In genomic region chr8:84704356-84704755, GRCm38 (mm10) we compare ENCODE assay signal across 8 mouse cellular contexts. TPM values are rescaled to one million over a fixed set of nuclear protein-coding genes. Genes with fewer than 3 reads are reported as not detected.
DNase-seq lines count a peak whose midpoint lies in the region; TF ChIP-seq lines count a peak whose summit lies in the region.

No protein-coding gene starts in this region.

- peak overlapping the region; percentile 51 for H3K4me3 ChIP-seq in embryonic facial prominence, embryonic 10.5 days
- H3K4me3 ChIP-seq in lung, adult 2 months (replicated peaks; ENCODE audit: extremely low read depth, low read depth, low read length): peak overlapping the region; percentile 25

- TF ChIP-seq POLR2A in lung, adult 2 months (IDR thresholded peaks at IDR 0.05; ENCODE audit: borderline replicate concordance, extremely low read depth, low read depth, low read length): no peak; the same call in 1 of the 2 replicates

- peak; percentile 77 for TF ChIP-seq CTCF in lung, adult 2 months (IDR thresholded peaks at IDR 0.05; ENCODE audit: insufficient read depth, low read length)

- H3K27ac ChIP-seq in embryonic facial prominence, embryonic 10.5 days (replicated peaks): no peak overlapping the region

- WGBS in embryonic facial prominence, embryonic 10.5 days: under 1% methylated on average over 16 of the region's 16 CpGs
- WGBS in lung, adult 2 months: 13% methylated on average over 16 of the region's 16 CpGs

- H3K36me3 ChIP-seq in embryonic facial prominence, embryonic 10.5 days (replicated peaks): peaks cover 10% of the 10 kb centered on the region

- peak; percentile 86 to 88 for DNase-seq in B cell, adult 2 months
- DNase-seq in T-cell, adult 2 months (ENCODE audit: low spot score): peak; percentile 61
- DNase-seq in embryonic facial prominence, embryonic 10.5 days (ENCODE audit: low spot score): peak; percentile 89
- DNase-seq in heart, adult 8-10 months (ENCODE audit: low spot score): peak; percentile 82
- DNase-seq in kidney, adult 18-20 months: peak; percentile 77
- peak; percentile 81 for DNase-seq in lung, adult 2 months
- peak; percentile 69 for DNase-seq in retina, postnatal 7 days (ENCODE audit: low read depth, low spot score)
- no peak for DNase-seq in adipocyte (ENCODE audit: low spot score)

- H3K27me3 ChIP-seq in embryonic facial prominence, embryonic 10.5 days (replicated peaks; ENCODE audit: low read depth, poor library complexity, severe bottlenecking): peaks cover 96% of the 10 kb centered on the region

- peaks cover 63% of the 10 kb centered on the region for H3K4me1 ChIP-seq in embryonic facial prominence, embryonic 10.5 days
- H3K4me1 ChIP-seq in lung, adult 2 months (ENCODE audit: control insufficient read depth, insufficient read depth, low read length): peaks cover 42% of the 10 kb centered on the region

- H3K9me3 ChIP-seq in embryonic facial prominence, embryonic 10.5 days: no peaks in the 10 kb centered on the region

RNA-seq across cellular contexts. Expression of gene Lyl1, which starts 3.1 kb away (rescaled TPM):
- polyA plus RNA-seq in embryonic facial prominence, embryonic 10.5 days (2016; fragmentation: Nextera tagmentation; extraction: Ambion mirVana): 4.3 and 5.5 TPM in 2 replicates
- 1 to 10 TPM; 3.5 to 4.8 (median 4.3) TPM for total RNA-seq in heart, adult 8-10 months (2022)
- polyA plus RNA-seq in lung, adult 2 months (2012; rRNA removed): 20.2 and 21.9 TPM in 2 replicates

RNA-seq across cellular contexts. Expression of gene Nacc1, which starts 16.7 kb away (rescaled TPM):
- 30.4 and 30.8 TPM in 2 replicates for polyA plus RNA-seq in embryonic facial prominence, embryonic 10.5 days (2016; fragmentation: Nextera tagmentation; extraction: Ambion mirVana)
- total RNA-seq in heart, adult 8-10 months (2022): 10 to 100 TPM; 26.7 to 36.0 (median 33.4) TPM
- polyA plus RNA-seq in lung, adult 2 months (2012; rRNA removed): 72.5 and 81.8 TPM in 2 replicates

RNA-seq across cellular contexts. Expression of gene Trmt1, which starts 18.2 kb away (rescaled TPM):
- polyA plus RNA-seq in embryonic facial prominence, embryonic 10.5 days (2016; fragmentation: Nextera tagmentation; extraction: Ambion mirVana): 69.1 and 71.2 TPM in 2 replicates
- 10 to 100 TPM; 30.9 to 41.7 (median 38.5) TPM for total RNA-seq in heart, adult 8-10 months (2022)
- polyA plus RNA-seq in lung, adult 2 months (2012; rRNA removed): 87.5 and 99.1 TPM in 2 replicates

RNA-seq across cellular contexts. Expression of gene G430095P16Rik, which starts 18.5 kb away (rescaled TPM):
- polyA plus RNA-seq in embryonic facial prominence, embryonic 10.5 days (2016; fragmentation: Nextera tagmentation; extraction: Ambion mirVana): 1.6 and 3.6 TPM in 2 replicates
- under 1 TPM in 1 of 4 experiments, not detected in 3; 0.66 TPM for total RNA-seq in heart, adult 8-10 months (2022)
- polyA plus RNA-seq in lung, adult 2 months (2012; rRNA removed): 2.0 and 2.8 TPM in 2 replicates

RNA-seq across cellular contexts. Expression of gene Ier2, which starts 41.7 kb away (rescaled TPM):
- polyA plus RNA-seq in embryonic facial prominence, embryonic 10.5 days (2016; fragmentation: Nextera tagmentation; extraction: Ambion mirVana): 140 and 148 TPM in 2 replicates
- total RNA-seq in heart, adult 8-10 months (2022): 10 to 100 TPM; 12.8 to 26.9 (median 17.4) TPM
- 34.6 and 47.1 TPM in 2 replicates for polyA plus RNA-seq in lung, adult 2 months (2012; rRNA removed)
